Mouse (Mus musculus): ENCODE data around the gene Tenm3.
"Not testable (repeated sequence)": the region's sequence is repeated elsewhere in the genome, so short reads cannot be mapped to it uniquely, and the experiment has no call there.

Tenm3 gene

DNA sequence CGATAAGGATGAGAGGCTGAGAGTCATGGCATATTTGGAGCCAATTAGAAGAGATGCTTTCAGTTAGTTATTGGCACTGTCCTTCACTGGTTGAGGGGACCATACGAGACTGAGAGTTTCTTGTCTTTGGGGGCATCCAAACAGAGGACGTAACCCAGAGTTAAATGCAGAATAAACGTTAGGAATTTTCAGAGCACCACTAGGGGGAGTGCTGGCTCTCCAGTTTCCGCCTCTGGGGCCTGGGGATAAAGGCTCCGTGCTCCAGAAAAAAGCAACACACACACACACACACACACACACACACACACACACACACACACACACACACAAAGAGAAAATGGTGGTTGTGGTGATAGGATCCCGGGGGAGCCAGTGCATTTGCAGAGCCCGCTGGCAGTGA, 636.8 kb downstream of the Tenm3 start:
- no peak for DNase-seq (ENCODE audit: low spot score in 2 of 2)

DNA sequence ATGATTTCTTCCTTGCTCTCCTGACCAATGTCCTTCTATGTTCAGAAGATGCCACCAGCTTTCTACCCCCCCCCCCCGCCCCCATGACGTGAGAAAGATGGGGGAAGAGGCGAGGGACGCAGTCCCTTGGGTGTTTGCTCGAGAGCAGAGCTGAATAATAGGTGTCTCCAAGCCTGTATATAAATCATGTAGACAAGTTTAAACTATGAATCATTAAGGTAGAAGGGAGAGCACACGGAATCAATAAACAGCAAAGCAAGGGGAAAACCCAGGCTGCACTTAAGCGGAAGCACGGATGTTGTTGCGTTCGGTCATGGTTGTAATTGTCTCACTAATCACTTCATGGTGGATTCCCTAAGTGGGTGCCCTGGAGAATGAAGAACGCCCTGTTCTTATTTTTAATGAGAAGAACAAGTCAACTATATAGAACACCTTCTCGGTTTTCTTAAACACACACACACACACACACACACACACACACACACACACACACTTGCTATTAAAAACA, 638.9 kb downstream of the Tenm3 start:
- DNase-seq (ENCODE audit: low spot score in 2 of 2), result no peak

DNA sequence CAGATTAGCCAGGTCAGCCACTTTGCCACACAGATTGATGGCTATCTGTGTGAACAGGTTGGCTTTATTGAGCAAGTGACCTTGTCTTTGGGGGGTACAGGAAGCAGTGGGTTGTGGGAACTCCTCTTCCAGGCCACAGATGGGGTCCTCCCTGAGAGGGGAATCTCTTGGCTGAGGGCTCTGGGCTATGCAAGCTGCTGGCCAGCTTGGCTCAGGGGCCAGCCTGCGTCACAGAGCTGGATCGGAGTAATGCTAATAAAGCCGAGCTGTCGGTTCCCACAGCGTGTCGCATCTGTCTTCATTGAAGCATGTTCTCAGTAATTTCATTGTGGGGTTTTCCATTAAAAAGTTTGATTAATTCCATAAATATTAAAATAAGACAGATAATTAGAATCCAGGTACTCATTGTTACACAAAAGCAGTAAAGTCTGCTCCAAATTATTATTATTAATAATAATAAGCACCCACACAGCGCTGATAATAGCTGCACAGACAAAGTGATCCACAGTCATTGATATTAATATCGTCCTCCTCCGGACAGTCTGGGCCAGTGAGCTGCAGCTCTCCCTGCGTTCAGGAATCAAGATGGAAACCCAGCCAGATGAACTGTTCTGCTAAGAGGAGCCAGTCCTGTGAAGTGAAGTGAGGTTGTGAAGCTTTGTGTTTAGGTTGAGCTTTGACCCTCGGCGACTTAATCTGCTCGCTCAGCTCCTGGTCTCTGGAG, 639.5 kb downstream of the Tenm3 start:
- no peak for DNase-seq (ENCODE audit: low spot score in 2 of 2)

DNA sequence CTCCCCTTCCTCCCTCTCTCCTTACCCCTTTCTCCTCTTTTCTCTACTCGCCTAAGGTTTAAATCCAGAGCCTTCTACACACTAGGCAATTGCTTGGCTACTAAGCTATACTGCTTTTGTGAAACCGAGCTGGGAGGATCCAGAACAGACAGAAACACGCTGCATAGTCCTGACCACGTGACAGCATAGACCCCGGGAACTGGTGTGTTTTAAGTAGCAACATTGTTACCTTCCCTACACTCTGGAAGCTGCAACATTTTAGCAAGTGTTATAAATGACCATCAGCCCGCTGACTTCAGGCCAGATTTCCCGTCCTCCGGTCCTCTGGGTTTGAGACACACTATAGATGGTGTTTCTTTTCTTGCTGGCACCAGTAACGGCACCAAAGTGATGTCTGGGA, 640.1 kb downstream of the Tenm3 start:
- no peak for DNase-seq (ENCODE audit: low spot score in 2 of 2)

DNA sequence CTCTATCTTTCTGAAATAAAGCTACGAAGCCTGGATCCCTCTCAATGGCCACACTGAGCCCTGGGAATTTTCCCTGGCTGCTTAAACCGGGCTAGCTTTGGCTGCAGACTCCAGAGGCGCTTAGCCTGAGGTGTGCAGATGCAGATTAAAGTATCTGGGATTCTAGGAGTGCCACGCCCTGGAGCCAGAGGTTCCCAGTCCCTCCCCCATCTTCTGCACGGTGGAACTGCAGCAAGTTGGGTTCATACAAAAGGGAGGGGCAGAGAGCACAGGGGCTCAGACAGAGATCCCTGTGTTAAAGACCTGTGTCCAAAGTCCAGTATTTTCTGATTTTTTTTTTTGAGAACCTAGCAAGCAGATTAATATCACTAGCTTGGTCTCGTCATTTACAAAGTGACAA, 640.6 kb downstream of the Tenm3 start:
- no peak for DNase-seq (ENCODE audit: low spot score in 2 of 2)

DNA sequence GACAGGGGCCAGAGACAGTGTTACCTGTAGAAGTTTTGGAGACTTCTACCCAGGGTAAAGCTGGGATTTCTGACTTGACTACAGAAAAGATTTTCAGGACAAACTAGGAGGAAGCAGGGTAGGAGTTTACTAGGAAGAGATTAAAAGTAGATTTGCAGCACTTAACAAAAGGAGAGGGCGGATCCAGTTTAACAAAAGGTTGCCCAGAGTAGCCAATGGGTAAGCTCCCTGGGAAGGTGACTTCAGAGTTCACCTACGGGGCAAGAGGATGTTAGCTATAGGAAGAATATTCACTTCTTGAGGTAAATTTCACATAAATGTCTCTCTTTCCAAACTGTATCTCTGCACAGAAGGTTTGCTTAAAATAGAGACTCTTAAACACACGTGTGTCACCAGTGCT, 641.1 kb downstream of the Tenm3 start:
- DNase-seq (ENCODE audit: low spot score in 2 of 2), result no peak

DNA sequence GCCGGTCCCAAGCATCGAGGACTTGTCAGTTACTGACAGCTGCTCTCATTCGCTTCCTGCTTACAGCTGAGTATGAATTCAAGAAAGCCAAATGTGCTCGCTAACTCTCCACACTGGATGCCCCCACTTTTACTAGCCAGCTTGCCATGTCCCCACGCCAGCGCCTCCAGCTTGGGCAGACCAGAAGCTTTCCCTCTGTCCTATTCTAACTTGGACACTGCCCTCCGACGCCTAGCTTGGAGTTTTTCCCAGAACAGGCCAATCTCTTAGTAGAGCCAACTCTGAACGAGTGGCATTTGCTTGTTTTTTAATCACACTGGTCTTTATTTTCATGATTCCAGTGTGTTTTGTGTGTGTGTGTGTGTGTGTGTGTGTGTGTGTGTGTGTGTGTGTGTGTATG, 644.6 kb downstream of the Tenm3 start:
- no peak for DNase-seq (ENCODE audit: low spot score in 2 of 2)

DNA sequence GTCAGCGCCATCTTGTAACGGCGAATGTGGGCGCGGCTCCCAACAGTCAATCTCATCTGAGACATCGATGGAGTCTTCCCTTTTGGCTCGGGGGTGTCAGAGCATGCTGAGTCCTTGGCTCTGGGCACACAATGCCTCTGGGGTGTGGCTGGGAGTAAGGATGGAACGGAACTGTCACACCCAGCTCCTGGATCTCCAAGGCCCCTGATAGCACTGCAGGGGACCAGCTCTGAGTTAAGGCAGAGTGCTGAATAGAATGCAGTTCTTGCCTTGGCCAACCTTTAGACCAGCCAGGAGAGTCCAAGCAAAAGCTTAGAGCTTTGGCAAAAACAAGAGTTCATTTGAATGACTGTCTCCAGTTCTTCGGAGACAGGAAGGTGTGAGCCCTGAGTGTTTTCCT, 647.8 kb downstream of the Tenm3 start:
- DNase-seq (ENCODE audit: low spot score in 2 of 2), result no peak

DNA sequence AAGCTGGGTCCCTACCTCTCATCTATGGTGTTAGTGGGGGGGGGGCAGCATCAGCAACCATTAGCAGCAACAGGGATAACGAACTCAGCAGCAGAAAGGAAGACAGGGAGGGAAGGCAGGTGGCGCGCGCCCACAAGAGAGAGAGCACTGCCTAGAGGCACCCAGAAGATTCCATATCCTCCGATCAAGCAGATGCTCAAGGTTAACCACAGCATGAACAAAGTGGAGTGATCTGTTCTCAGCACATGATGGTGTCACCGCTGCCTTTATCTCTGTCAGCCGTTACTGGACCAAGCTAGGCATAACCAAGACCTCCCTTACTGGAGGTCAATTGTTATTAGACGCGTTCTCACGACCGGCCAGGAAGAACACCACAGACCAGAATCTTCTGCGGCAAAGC, 655.2 kb downstream of the Tenm3 start:
- DNase-seq (ENCODE audit: low spot score in 2 of 2), result no peak

DNA sequence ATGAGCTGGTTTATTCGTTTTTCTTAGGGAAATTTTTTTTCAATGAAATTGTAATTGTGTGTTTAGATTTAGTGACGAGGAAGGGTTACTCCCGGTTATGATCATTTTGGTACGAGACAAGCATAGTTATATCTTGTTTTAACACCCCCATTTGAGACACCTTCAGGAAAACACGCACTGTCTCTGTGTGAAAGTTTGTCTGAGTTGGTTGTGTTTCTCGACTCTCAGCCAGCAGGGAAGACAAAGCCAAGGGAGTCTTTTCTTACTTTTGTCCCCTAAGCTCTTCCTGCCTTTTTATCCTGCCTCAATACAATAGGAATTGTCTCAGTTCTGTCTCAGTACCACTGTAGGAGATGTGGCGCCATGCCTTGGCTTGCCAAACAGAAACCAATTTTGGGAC, 660.0 kb downstream of the Tenm3 start:
- DNase-seq (ENCODE audit: low spot score in 2 of 2), result no peak

DNA sequence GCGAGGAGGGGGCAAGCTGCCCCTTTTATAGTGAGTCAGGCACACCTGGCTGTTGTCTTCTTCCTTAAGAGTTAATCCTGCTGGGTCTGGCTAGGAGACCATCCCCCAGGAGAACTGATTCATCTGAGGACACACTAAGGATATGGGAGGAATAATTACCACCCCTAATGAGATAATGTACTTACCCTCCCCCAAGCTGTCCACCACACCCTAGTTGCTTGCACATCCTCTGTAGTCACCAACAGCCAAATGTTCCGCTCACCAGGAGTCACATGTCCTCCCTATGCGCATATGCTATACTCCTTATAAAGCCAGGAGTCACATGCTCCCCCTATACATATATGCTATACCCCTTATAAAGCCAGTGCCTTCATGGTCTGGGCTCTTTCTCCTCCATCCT, 662.8 kb downstream of the Tenm3 start:
- DNase-seq (ENCODE audit: low spot score in 2 of 2), result no peak

DNA sequence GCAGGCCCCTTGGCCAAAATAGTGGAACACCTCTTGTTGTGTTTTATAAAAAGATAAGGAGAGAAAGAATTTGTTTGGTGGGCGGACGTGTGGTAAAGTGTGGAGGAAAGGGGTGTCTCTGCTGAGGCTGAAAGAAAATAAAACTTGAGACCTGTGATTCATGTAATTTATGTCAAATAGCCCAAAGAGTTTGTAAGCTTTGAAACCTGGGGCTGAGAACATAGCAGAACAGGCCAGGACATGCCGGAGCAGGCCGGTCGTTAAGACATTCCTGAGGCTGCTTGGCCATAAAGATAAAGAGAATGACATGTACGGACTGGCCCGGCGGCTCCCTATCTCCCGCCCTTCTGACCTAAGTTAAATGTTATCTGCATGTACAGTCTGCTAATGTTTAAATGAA, 663.6 kb downstream of the Tenm3 start:
- not testable (repeated sequence) for DNase-seq (ENCODE audit: low spot score in 2 of 2)

DNA sequence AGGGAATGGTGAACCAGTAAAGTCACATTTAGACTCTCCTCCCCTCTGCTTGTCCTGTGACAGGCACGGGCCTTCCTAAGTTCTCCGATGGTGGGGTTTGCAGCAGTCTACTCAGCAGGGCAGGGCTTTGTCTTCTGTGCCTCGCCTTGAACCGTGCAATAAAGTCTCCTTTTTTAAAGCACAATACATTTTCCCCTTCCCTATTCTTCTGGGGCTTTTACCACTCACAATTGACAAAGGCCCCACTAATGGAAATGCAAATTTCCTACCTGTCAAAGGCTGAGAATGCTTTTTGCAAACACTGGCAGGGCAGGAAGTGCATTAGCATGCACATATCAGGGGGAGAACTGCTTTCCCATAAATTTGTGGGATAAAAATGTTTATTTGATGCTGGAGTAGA, 664.8 kb downstream of the Tenm3 start:
- no peak for DNase-seq (ENCODE audit: low spot score in 2 of 2)

DNA sequence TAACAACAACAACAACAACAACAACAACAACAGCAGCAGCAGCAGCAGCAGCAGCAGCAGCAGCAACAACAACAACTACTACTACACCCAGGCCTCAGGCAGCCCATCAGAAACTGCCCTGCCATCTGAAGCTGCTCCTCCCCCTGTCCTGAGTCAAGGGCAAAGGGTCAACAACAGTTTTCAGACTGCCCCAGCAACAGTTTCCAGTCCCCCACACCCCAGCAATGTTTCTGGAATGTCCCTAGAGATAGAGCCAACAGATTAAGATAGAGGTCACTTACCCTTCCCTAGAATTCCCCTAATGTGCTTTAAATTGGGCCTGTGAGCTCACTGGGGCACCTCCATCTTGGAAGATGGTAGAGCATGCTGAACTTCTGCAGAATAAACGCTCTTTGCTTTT, 665.9 kb downstream of the Tenm3 start:
- DNase-seq (ENCODE audit: low spot score in 2 of 2), result no peak

Data from spleen, postnatal 4 days (tissue).